Comparison of ENCODE assay signal across 40 mouse cellular contexts in genomic region chr15:100334629-100335028, GRCm38 (mm10). TPM values are rescaled to one million over a fixed set of nuclear protein-coding genes. Genes with fewer than 3 reads are reported as not detected.
"Had no signal": no experiment of that assay in that cellular context is flagged by ENCODE, and none has a peak within 500 bp of the region (broad histone marks: within the 10 kb centered on the region; RNA-seq: fewer than 3 reads in every experiment).

Gene Mettl7a3 (plus strand): TSS chr15:100334929.

- H3K4me3 ChIP-seq: left cerebral cortex, adult 2 months; limb, embryonic 10.5 days; limb, embryonic 12.5 days; limb, embryonic 13.5 days; limb, embryonic 15.5 days; liver, embryonic 12.5 days; liver, embryonic 13.5 days; liver, embryonic 15.5 days; lung, embryonic 15.5 days; megakaryocyte, embryonic 14.5 days; midbrain, embryonic 12.5 days; midbrain, embryonic 13.5 days; midbrain, embryonic 15.5 days; myocyte; neural tube, embryonic 12.5 days; neural tube, embryonic 13.5 days had no signal

- H3K27ac ChIP-seq: left cerebral cortex, adult 2 months; limb, embryonic 10.5 days; limb, embryonic 12.5 days; limb, embryonic 13.5 days; limb, embryonic 15.5 days; liver, embryonic 12.5 days; liver, embryonic 13.5 days; liver, embryonic 14.5 days; liver, embryonic 15.5 days; lung, embryonic 15.5 days; macrophage; midbrain, embryonic 12.5 days; midbrain, embryonic 13.5 days; midbrain, embryonic 15.5 days; neural tube, embryonic 12.5 days; neural tube, embryonic 13.5 days had no signal

- H3K9ac ChIP-seq: limb, embryonic 12.5 days; limb, embryonic 13.5 days; limb, embryonic 15.5 days; liver, embryonic 12.5 days; liver, embryonic 13.5 days; liver, embryonic 14.5 days; liver, embryonic 15.5 days; liver, postnatal 0 days; lung, embryonic 14.5 days; lung, embryonic 15.5 days; midbrain, embryonic 12.5 days; midbrain, embryonic 13.5 days; midbrain, embryonic 15.5 days; neural tube, embryonic 12.5 days; neural tube, embryonic 13.5 days had no signal

- H3K4me2 ChIP-seq: limb, embryonic 12.5 days; limb, embryonic 13.5 days; limb, embryonic 15.5 days; liver, embryonic 11.5 days; liver, embryonic 12.5 days; liver, embryonic 13.5 days; liver, embryonic 15.5 days; lung, embryonic 14.5 days; lung, embryonic 15.5 days; midbrain, embryonic 11.5 days; midbrain, embryonic 12.5 days; midbrain, embryonic 13.5 days; midbrain, embryonic 15.5 days; neural tube, embryonic 12.5 days; neural tube, embryonic 13.5 days had no signal

- ATAC-seq: liver, embryonic 12.5 days; liver, postnatal 0 days; lung, postnatal 0 days; midbrain, embryonic 13.5 days; midbrain, embryonic 15.5 days; midbrain, embryonic 16.5 days had no signal

- H3K36me3 ChIP-seq: limb, embryonic 10.5 days; limb, embryonic 12.5 days; limb, embryonic 13.5 days; limb, embryonic 15.5 days; liver, embryonic 12.5 days; liver, embryonic 13.5 days; liver, embryonic 15.5 days; lung, embryonic 15.5 days; midbrain, embryonic 12.5 days; midbrain, embryonic 13.5 days; midbrain, embryonic 15.5 days; neural tube, embryonic 12.5 days; neural tube, embryonic 13.5 days had no signal

- H3K4me1 ChIP-seq: liver, embryonic 13.5 days; liver, embryonic 15.5 days; lung, embryonic 15.5 days; midbrain, embryonic 12.5 days; midbrain, embryonic 13.5 days; midbrain, embryonic 15.5 days; neural tube, embryonic 12.5 days had no signal

- H3K9me3 ChIP-seq: limb, embryonic 10.5 days; limb, embryonic 12.5 days; limb, embryonic 13.5 days; limb, embryonic 15.5 days; liver, embryonic 12.5 days; liver, embryonic 13.5 days; liver, embryonic 15.5 days; lung, embryonic 15.5 days; megakaryocyte, embryonic 14.5 days; midbrain, embryonic 12.5 days; midbrain, embryonic 13.5 days; midbrain, embryonic 15.5 days; neural tube, embryonic 12.5 days; neural tube, embryonic 13.5 days had no signal

- H3K27me3 ChIP-seq: limb, embryonic 12.5 days; limb, embryonic 13.5 days; limb, embryonic 15.5 days; liver, embryonic 13.5 days; liver, embryonic 15.5 days; lung, embryonic 15.5 days; megakaryocyte, embryonic 14.5 days; midbrain, embryonic 12.5 days; midbrain, embryonic 13.5 days; midbrain, embryonic 15.5 days; neural tube, embryonic 12.5 days; neural tube, embryonic 13.5 days had no signal

- DNase-seq: liver; liver, embryonic 13.5 days; liver, postnatal 0 days; lung, adult 18-20 months; lung, adult 2 months; lung, embryonic 14.5 days; lung, postnatal 10 days; lung, postnatal 14 days; lung, postnatal 36 days; lung, postnatal 4 days had no signal

RNA-seq across cellular contexts. Expression of gene Mettl7a3, which starts in this region (rescaled TPM):
- total RNA-seq: liver, adult 2 months; megakaryocyte progenitor cell, adult 5-6 weeks; megakaryocyte, adult 5-6 weeks; midbrain, postnatal 0 days; monocyte, adult 5-6 weeks had no signal
- polyA plus RNA-seq: limb, embryonic 10.5 days; limb, embryonic 11.5 days; liver, adult 2 months; liver, embryonic 11.5 days; liver, embryonic 12.5 days; liver, embryonic 13.5 days; liver, embryonic 14.5 days; liver, embryonic 15.5 days; liver, embryonic 16.5 days; liver, postnatal 0 days; lung, embryonic 14.5 days; lung, embryonic 15.5 days; lung, embryonic 16.5 days; macrophage; midbrain, embryonic 11.5 days; midbrain, embryonic 12.5 days; midbrain, embryonic 13.5 days; midbrain, embryonic 15.5 days; midbrain, embryonic 16.5 days; midbrain, postnatal 0 days; myocyte; neural tube, embryonic 11.5 days had no signal
